Mouse (Mus musculus) left cerebral cortex, adult 18-20 months (tissue): ENCODE measurements around the gene Lrrc29. TPM values are rescaled to one million over a fixed set of nuclear protein-coding genes. Genes with fewer than 3 reads are reported as not detected.

Experiments used
- DNase-seq, 2 experiments: peaks; one replicate each; pipeline ENCODE4 v3.0.0; 2021 to 2022; ENCODE audit warnings: low spot score in 2 of 2, mixed read lengths in 1 of 2
- long read RNA-seq, 2 experiments: library from polyadenylated mRNA; stranded (forward); transcript quantifications; one replicate each; pipeline ENCODE4 v2.0.0; 2021
- total RNA-seq, 2 experiments: library from RNA; stranded (reverse); gene quantifications; 2 replicates each; pipeline ENCODE4 v1.2.3; 2021

Lrrc29 gene
- total RNA-seq: 1 to 10 TPM; 4.5 to 4.8 TPM
- long read RNA-seq, experiment 1, partial matches to known transcripts: 5 of 8 reads
- long read RNA-seq, experiment 1, other reads (novel, unspliced or antisense): 2 of 8 reads
- long read RNA-seq, experiment 2, partial matches to known transcripts: 3 of 6 reads
- long read RNA-seq, experiment 2, other reads (novel, unspliced or antisense): 3 of 6 reads

DNA sequence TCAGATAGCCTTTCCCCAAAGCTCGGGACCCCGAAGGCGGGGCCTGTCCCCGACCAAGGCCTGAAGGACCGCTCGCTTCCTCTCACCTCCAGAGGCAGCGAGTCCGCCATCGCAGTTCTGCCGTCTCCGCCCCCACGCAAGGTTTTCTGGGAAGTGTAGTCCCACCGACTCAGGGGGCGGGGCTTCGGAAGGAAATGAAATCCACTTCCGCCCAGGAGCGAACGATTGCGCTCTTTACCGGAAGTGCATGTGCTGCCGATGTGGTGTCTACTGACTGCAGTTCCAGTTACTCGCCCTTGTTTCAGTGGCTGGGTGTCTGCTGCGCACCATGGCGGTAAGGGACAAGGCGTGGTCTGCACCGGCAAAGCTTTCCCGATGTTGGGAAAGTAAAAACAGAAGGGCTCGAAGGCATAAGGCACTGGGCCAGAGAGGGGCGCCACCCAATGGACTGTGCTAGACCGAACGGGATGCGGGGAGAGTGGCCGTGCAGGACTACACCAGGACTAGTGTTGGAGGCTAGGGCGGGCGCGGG, at the start of gene Lrrc29, which contains the start of gene Tmem208:
TSS of gene Lrrc29 (minus strand) at position 138 of the 532 bp plus-strand sequence.
TSS of gene Tmem208 (plus strand) at position 214 of the 532 bp plus-strand sequence.
- peak; percentile 97 to 98 for DNase-seq

DNA sequence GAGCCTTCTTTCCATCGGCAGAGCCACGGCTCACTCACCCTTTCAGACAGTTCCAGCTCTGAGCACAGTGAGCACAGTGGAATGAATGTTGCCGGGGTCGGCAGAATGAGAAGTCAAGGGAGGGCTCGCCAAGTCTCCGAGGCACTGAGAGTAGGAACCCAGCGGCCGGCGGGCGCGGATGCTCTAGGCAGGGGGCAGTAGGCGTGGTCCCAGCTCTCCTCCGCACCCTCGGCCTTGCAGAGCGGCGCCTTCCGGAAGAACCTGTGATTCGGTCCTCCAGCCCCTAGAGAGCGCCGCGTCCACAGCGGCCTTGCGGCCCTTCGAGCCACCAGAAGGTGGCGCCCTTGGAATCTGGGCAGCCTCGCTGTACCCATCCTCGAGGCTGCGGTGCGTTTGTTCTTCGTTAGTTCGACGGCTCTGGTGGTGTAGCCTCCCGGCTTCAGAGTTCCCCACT, 48.5 kb upstream of the Lrrc29 start:
- no peak for DNase-seq

DNA sequence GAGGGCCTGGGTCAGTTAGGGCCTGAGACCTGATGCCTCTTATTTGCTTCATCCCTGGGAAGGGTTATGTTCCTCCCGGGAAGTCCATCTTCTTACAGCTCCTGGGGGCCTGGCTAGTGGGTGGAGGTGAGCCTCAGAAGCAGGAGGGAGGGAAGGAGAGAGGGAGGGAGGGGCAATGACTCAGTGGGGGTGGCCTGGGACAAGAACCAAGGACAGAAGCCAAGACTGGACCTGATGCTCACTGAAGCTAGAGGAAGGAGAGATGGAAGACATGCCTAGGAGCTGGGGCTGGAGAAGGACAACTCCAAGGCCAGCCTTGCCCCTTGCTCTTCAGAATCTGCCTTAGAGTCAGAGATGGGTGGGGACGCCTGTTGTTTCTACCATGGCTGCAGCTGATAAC, 47.0 kb upstream of the Lrrc29 start, which contains the start of gene Plekhg4:
TSS of gene Plekhg4 (plus strand) at position 243 of the 400 bp plus-strand sequence.
- DNase-seq: no peak

DNA sequence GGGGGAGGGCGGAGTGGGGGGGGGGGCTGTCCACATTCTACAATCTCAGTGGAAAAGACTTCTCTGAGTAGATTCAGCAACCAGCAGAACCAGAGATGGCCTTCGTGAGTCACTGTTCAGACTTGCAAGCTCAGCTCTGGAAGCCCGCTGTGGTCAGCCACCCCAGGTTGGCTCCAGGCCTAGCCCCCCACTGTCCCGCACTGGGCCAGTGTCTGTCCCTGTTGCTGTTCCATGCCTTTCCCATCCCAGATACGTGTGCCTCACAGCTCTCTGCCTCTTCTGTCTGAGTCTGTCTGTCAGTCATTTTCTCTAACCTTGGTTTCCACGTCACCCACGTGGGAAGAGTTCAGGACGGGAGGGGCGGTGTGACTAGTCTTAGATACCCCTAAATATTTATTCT, 46.4 kb upstream of the Lrrc29 start:
- DNase-seq: no peak

DNA sequence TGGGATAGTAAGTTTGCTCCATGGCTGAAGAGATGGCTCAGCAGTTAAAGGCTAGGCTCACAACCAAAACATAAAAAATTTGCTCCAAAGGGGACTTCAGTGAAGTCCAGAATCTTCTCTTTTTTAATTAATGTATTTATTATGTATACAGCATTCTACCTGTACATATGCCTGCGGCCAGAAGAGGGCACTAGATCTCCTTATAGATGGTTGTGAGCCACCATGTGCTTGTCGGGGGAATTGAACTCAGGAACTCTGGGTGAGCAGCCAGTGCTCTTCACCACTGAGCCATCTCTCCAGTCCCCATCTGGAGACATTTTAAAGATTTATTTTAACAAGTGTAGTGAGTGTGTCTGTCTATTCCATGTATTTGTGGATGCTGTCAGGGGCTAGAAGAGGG, 41.0 kb upstream of the Lrrc29 start:
- no peak for DNase-seq

DNA sequence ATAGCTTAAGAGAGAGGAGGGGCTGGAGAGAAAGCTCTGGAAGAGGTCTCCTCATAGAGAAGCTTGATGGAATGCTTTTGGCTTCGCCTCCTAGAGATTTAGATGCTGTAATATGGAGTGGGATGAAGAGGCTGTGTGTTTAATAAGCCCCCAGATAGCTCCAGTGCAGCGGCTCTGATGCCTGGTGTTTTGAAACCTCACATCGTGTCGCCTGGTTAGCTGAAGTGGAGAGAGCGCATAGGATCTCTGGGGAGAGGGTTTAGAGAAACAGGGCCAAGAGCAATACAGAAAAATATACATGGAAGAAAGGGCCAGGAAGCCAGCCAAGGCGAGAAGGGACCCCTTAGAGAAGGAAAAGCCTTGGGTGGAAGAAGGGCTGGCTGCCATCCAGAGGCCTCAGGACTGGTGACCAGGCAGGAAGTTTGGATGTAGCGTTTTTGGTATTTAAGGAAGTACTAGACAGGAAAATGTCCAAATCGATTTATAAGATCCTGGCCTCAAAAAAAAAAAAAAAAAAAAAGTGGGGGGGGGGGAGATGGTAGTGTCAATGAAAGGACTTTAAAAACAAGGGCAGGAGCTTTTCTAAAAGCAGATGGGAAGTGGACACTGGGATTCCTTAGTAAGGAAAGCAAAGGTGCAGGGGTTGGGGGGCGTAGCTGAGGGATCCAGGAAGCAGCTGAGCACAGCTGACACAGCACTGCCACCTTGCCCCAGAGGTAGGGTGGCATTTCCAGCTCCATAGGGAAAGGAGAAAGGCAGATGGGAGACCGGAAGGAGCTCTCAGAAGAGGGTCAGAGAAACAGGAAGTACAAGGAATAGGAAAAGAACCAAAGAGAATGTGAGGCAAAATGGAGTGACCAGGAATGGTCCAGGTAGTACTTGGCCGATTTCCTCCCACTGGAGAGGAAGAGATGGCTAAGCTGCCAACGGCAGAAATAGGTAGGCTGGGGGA, 35.9 kb upstream of the Lrrc29 start:
- no peak for DNase-seq

DNA sequence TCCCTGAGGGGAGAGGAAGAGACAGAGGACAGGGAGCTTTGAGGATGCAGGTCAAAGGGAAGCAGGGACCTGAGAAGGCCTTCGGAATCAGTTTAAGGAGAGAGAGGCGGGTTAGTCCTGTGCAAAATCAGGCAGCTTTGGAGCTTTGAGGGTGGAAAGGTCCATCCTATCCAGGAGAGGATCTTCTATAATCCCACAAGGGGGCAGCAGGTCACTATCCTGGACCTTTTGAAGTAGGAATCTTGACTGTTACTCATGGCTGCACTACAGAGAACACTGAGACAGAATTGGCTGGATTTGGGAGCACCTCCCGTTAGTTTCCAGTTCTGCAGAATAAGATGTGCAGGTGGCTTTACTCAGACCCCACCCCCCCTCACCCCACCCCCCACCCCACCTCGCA, 33.6 kb upstream of the Lrrc29 start:
- DNase-seq: no peak

DNA sequence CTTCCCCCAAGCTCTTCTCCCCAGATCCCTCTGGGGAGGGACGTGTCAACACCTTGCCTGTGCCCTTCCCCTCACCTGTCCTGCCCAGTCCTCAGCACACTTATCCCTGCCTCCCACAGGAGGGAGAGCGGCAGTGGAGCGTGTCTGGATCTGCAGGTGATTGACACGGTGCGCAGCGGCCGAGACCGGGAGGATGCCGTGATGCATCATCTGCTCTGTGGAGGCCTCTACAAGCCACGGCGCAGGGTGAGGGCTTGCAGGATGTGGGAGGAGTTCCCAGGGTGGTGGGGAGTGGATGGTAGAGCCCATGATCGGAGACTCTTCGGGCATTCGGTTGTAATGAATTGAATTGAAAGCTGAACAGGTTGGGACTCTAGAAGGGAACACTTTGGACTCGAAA, 33.1 kb upstream of the Lrrc29 start:
- no peak for DNase-seq

DNA sequence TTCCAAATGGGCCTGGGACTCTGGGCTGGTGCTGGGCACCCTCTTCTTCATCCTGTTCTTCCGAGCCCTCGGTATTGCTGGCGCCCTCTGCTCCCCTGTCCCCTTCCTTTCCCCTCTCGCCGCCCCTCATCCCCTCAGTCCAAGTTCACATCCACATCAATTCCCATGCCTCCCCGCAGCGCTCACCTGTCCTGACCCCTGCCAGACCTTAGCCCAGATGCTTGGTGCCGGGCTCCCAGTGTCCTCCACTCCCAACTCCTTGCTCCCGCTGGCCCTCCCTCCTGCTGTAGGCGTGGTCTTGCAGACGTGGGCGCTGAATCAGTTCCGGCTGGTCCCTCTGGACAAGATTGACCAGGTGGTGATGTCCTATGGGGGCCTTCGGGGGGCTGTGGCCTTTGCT, 30.6 kb upstream of the Lrrc29 start:
- DNase-seq: no peak

DNA sequence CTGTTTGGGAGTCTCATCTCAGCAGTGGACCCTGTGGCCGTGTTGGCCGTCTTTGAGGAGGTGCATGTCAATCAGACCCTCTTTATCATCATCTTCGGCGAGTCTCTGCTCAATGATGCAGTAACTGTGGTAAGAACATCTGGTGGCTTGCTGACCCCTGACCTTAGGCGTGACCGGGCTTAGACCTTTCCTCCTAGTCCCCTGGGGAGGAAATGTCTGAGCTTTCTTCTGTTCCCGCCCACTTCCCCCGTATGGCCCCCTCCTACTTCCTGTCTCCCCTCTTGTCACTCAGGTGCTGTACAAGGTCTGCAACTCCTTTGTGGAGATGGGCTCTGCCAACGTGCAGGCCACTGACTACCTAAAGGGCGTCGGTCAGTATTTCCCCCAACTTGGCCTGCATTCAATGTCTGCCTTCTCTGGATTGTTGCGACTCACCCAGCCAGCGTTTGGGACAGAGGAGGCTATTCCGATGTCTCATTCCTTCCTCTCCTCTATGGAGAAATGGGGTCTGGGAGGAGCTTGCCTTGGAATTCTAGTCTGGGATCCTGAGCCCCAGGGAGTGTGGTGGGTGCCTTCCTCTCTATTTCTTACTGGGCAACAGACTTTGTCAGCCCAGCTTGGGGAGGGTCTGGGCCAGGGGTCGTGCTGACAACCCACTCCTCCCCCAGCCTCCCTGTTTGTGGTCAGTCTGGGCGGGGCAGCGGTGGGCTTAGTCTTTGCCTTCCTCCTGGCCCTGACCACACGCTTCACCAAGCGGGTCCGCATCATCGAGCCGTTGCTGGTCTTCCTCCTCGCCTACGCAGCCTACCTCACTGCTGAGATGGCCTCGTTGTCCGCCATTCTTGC, 29.3 kb upstream of the Lrrc29 start:
- no peak for DNase-seq

DNA sequence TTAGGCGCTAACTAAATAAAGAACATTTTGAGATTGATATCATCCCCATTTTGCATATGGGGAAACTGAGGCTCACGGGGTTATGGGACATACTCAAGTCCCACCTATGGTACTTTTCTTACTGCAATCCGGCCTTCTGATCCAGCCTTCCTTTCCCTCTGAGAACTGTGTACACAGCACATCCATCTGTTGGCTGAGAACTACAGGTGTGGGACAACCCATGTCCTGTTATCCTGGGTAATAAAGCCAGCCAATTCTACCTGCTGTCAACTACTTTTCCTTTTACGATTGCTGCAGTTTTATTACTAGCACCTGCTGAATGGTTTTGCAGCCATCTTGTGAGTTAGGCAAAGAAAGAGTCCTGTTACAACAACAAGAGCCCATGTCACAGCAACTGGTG, 28.5 kb upstream of the Lrrc29 start:
- DNase-seq: no peak

DNA sequence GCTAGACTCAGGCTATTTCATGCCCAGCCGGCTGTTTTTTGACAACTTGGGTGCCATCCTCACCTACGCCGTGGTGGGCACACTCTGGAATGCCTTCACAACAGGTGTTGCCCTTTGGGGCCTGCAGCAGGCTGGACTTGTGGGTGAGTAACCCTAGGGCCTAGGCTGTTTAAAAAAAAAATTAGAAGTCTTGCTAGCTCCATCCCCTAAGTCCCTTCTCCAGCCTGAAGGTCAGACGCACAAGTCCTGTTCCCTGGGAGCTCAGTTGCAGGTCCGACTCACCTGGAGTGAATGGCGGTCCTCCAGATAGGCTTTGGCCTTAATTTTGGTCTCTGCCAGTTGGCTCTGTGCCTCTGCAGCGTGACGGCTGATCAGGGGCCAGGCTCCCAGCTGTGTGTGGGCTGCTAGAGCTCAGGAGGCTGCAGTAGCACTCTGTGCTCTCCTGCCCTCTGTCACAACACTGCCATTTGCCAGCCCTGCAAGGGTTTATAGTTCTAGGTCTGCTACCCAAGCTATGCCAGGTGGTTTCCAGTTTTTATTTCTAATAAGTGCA, 27.6 kb upstream of the Lrrc29 start:
- DNase-seq: no peak

DNA sequence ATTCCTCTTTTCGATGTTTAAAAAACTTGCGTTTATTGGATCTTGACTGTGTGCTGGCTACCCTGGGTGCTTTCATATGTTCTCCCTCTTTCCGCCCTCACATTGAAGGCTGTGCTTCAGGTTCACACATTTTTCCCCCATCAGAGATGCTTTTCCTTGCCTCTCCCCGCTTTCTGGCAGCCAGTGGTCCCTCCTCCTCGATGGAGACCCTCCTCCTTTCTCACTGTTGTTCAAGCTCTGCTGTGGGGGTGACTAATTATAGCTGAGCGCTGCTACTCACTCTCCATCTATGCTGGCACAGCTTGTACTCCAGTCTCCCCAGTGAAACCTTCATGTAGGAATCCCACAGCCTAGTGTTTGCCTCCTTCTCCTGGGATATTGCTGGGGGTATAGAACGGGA, 24.1 kb upstream of the Lrrc29 start:
- peak in 1 of 2 experiments; percentile 18 for DNase-seq

DNA sequence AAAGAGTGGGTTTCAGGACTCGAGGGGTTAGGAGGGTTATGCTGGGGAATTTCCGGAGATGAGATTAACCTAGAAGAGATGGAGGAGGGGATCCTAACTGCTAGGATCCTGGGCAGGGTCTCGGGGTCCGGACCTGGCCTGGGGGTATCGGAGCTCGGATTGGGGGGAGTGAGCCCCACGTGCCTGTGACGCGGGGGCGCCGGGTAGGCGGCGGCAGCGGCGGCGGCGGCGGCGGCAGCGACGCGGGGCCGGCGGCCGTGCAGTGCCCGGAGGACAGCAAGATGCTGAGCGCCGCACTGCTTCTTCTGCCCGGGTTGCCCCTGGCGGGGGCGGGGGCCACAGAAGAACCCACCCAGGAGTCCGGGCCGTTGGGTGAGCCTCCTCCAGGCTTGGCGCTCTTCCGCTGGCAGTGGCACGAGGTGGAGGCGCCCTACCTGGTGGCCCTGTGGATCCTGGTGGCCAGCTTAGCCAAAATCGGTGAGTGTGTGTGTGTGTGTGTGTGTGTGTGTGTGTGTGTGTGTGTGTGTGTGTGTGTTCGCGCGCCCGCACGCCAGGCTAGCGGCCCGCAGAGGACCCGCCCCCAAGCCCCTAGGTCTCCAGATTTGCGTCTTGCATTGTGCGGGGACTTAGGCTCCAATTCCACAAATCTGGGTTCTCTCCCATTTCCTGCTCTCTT, 23.2 kb upstream of the Lrrc29 start:
- DNase-seq: peak; percentile 25 to 43

DNA sequence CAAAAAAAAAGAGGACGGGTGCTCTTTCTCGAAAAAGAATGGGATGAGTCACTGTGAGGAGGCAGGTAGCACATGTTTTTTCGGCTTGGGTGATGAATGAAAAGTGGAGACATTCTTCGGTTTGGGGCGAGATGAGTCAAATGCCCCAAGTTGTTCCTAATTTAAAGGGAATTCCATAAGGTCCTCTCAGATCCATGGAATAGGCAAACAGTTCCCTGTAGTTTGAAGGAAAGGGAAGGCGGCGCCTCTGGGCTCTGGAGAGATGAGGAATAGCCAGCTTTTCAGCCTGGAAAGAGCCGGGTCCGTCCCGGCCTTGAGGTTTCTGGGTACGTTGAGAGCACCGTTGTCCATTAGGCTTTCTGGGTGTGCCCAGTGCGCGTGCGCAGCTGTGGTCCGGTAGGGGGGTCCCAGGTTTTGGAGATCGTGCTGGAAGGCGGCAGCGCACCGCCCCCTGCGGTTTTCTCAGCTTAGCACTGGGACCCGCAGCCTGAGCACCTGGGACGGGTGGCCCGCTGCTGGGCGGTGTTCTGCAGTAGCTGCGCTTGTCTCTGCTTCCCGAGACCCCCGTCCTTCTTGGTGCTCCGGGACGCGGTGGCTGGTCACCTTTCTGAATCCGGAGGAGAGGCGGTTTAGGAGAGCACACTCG, 22.5 kb upstream of the Lrrc29 start, which contains the start of gene Slc9a5:
TSS of gene Slc9a5 (plus strand) at position 394 of the 646 bp plus-strand sequence.
- peak; percentile 35 to 42 for DNase-seq

DNA sequence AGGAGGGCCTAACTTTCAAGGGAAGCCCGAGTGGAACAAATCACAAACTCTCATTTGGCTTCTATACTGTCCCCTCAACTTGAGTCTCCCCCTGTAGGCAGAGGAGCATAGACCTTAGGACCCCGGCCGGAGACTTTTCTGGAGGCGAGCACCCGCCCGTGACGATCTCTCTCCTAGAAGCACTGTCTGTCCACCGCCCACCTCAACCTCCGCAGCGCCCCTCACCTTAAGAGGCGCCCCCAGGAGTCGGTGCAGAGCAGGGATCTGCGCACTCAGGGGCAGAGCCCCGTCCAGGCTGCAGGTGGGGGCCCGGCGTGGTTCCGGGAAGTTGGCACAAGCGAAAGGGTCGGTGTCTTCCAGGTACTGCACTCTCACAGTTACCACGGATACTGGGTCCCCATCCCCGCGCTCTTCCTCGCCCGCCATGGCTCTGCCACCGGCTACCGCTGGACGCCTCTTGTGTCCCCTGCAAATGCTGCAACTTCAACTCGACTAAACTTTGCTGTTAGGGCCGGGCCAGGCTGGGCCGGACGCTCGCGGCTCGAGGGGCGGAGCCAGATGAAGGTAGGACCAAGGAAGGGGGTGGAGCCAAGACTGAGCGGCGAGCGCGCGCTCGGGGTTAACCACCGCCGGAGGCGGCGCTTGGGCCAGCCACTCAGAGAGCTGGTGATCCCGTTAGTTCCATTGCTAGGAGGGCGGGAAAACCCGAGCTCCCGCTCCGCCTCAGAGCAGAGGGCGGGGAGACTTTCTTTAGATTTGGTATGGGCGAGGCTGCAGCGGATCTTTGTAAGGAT, 21.5 kb upstream of the Lrrc29 start, which contains the start of gene Fhod1:
TSS of gene Fhod1 (minus strand) at position 526 of the 794 bp plus-strand sequence.
- DNase-seq: peak; percentile 83 to 89

DNA sequence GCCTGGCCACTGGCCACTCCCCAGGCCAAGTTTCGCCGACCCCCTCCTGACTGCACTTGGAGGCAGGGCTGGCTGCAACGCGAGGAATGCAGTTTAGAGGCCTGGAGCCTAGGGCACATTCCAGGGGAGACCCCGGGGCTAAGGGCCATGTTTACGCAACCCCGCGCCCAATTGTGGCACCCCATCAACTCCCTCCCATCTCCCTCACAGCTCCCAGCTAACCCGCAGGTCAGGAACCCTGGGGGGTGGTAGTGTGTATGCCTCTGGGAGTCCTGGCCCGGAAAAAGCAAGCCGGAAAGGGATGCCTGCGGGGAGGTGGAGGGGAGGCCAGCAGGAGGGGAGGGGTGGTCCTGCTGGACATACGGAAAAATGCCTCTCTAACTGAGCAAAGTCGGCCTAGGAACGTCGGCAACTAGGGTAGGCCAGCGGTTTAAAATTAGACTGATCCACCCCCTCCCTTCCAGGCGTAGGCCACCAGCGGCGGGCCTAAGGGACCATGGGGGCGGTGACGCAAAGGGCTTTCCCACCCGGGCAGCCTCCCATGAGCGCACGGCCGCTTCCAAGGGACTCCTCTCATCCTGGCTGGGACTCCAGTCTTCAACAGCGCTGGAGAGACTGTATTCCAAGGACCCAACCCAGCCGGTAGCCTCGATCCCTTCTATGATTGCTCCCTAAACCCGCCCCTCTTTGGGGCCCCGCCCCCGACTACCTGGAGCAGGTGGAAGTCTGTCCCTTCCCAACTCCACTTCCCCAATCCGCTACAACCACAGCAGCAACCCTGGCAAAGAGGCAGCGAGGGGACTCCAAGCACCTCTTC, 20.7 kb upstream of the Lrrc29 start:
- peak; percentile 48 to 54 for DNase-seq
